Mouse (Mus musculus): ENCODE results near the gene Fas. TPM values are rescaled to one million over a fixed set of nuclear protein-coding genes. Genes with fewer than 3 reads are reported as not detected.

Gene Fas
- polyA plus RNA-seq, 1 experiment from 2014 or later = 2.5 TPM

DNA sequence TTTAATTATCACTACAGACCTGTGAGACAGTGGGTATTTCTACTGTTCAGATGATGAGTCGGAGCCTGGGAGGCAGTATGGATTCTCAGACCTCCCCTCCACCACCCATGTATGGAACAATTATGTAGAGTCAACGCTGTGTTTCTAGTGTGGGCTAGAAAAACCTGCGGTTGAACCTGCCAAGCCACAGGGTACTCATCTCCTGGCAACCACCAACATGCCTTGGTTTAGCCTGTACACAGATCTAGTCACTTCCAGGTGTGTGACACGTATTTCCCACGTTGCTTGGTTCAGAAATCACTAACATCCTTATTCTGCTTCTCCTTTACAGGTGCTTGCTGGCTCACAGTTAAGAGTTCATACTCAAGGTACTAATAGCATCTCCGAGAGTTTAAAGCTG, 16.3 kb downstream of the Fas start:
- H3K4me2 ChIP-seq = no peak overlapping the region
- H3K4me1 ChIP-seq = no peaks in the 10 kb centered on the region
- no peaks in the 10 kb centered on the region for H3K27me3 ChIP-seq
- H3K9ac ChIP-seq = no peak overlapping the region
- WGBS = 86% methylated on average over 6 of the region's 6 CpGs
- H3K36me3 ChIP-seq = no peaks in the 10 kb centered on the region
- H3K9me3 ChIP-seq (replicated peaks) = no peaks in the 10 kb centered on the region
- no peak overlapping the region for H3K4me3 ChIP-seq (replicated peaks)
- no peak overlapping the region for H3K27ac ChIP-seq
- no peak for ATAC-seq (replicated peaks; ENCODE audit: low FRiP score)

DNA sequence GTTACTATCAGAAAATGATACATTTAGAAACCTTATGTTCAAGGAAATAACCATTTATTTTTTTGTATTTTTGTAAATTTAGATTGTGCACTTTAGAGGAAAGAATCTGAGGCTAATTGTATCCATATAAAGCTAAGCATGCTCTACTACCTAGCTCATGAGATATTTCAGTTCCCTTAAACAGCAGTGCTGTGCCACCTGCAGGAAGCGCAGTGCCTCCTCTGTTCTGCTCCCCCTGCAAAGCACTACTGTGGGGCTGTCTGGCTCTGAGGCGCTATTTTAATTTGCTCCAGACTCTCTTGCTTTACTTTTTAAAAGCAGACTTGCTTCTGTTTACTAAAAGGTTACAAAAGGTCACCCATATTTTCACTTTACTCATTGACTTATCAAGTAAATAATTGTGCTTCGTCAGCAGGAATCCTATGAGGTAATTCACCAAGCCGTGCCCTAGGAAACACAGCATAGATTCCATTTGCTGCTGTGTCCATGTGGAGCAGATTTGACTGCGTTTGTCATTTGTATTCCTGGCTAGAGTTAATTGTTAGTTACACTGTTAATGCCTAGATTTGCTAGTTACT, 21.8 kb downstream of the Fas start:
- Histone ChIP-seq H3K4me3 (replicated peaks) (no peak overlapping the region), H3K27ac (no peak overlapping the region), H3K9ac (no peak overlapping the region), H3K27me3 (no peaks in the 10 kb centered on the region), H3K4me2 (no peak overlapping the region), H3K4me1 (no peaks in the 10 kb centered on the region), H3K36me3 (no peaks in the 10 kb centered on the region), H3K9me3 (replicated peaks) (no peaks in the 10 kb centered on the region)
- no peak for ATAC-seq (replicated peaks; ENCODE audit: low FRiP score)
- 71% methylated on average over 5 of the region's 5 CpGs for WGBS

DNA sequence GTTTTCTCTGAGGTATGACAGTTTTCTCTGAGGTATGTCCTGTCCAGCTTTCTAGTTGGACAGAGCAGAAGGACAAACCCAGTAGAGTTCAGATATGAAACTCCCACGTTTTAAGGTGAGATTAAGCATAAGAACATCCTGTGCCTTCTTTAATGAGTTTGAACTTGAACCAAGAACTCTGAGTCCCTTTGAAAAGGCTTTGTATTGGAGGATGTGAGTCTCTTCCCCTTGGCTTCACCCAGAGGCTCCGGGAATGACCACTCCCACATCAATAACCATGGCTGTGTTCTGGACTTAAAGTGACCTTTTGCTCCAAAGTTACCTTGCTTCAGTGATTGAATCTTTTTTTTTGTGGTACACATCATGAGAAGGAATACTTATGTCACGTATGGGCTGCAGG, 37.6 kb downstream of the Fas start:
- WGBS = 67% methylated on average over 3 of the region's 3 CpGs
- no peak for ATAC-seq (replicated peaks; ENCODE audit: low FRiP score)
- H3K27me3 ChIP-seq = no peaks in the 10 kb centered on the region

DNA sequence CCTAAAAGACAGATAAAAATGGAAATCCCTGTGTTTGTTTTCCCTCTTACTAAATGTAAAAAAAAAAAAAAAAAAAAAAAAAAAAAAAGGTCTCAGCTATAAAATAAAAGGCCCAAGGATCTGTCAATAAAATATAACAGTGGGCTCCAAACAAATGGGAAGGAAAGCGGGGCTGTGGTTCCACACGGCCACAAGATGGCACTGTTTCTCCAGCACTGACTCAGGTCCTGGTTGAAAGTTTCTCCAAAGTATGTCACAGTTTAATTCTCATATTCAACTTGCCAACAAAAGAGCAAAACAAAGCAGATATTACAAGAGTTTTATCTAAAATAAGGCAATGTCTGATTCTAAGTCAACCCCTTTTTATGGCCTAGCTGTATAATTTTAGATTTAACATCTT, 43.8 kb downstream of the Fas start:
- 0% methylated on average over 2 of the region's 2 CpGs for WGBS
- H3K4me2 ChIP-seq = no peak overlapping the region
- H3K27ac ChIP-seq = no peak overlapping the region
- H3K27me3 ChIP-seq = no peaks in the 10 kb centered on the region
- ATAC-seq (replicated peaks; ENCODE audit: low FRiP score) = no peak
- H3K4me1 ChIP-seq = no peaks in the 10 kb centered on the region
- H3K4me3 ChIP-seq (replicated peaks) = no peak overlapping the region
- H3K36me3 ChIP-seq = no peaks in the 10 kb centered on the region
- no peak overlapping the region for H3K9ac ChIP-seq
- no peaks in the 10 kb centered on the region for H3K9me3 ChIP-seq (replicated peaks)

More for the DNA sequence above, 37.6 kb downstream of the Fas start:
- H3K27ac ChIP-seq = no peak overlapping the region
- no peaks in the 10 kb centered on the region for H3K36me3 ChIP-seq
- H3K4me2 ChIP-seq = no peak overlapping the region
- no peaks in the 10 kb centered on the region for H3K4me1 ChIP-seq
- H3K4me3 ChIP-seq (replicated peaks) = no peak overlapping the region
- H3K9ac ChIP-seq = no peak overlapping the region
- H3K9me3 ChIP-seq (replicated peaks) = no peaks in the 10 kb centered on the region

DNA sequence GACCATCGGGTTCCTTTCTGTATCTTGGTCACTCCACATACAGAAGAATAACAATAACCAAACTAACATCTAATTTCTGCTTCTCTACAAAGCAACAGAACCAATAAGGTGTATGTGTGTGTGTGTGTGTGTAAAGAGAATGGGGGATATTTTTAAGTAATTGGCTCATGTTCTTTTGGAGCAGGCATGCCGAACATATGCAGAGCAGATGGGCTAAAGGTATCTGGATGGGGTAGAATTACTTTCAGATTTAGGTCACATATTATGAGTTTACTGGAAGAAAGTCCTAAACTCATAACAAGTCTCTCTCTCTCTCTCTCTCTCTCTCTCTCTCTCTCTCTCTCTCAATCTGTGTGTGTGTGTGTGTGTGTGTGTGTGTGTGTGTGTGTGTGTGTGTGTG, 54.2 kb downstream of the Fas start:
- 87% methylated on average over 2 of the region's 2 CpGs for WGBS
- H3K27me3 ChIP-seq = no peaks in the 10 kb centered on the region
- H3K4me2 ChIP-seq = no peak overlapping the region
- H3K27ac ChIP-seq = no peak overlapping the region
- no peak for ATAC-seq (replicated peaks; ENCODE audit: low FRiP score)
- no peak overlapping the region for H3K4me3 ChIP-seq (replicated peaks)
- no peaks in the 10 kb centered on the region for H3K9me3 ChIP-seq (replicated peaks)
- 0 out of 2 replicates have a peak, but pooled peaks cover 6% of the 10 kb centered on the region for H3K4me1 ChIP-seq
- H3K36me3 ChIP-seq = no peaks in the 10 kb centered on the region
- H3K9ac ChIP-seq = no peak overlapping the region

DNA sequence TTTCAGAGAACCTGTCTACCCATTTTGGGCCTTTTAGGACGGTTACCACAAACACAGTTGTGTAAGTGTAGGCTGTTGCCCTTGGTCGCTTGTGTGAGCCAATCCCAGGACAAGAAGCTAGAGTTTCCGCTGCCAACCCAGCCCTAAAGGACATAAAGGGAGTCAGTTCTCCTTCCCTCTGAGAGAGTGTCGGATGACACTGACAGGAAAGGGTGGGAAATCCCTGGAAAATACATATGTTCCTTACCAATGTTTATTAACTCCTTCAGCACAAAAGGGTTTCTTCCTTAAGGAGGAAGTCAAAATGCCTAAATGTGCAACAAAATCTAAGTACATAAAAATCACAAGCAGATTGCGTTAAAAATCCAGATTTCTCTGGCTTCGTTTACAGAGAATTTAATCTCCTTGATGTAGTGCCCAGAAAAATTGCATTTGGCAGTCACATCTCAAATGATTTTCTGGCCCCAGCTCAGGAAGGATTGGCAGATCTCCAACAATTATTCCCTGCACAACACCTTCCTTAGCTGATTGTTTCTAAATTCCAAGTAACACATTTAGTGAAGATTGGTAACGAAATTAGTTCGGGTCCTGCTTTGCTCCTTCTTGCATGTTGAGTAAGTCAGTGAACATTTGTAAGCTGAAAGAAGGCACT, 55.3 kb downstream of the Fas start:
- no peaks in the 10 kb centered on the region for H3K27me3 ChIP-seq
- H3K36me3 ChIP-seq = no peaks in the 10 kb centered on the region
- H3K4me3 ChIP-seq (replicated peaks) = no peak overlapping the region
- 0 out of 2 replicates have a peak, but pooled peaks cover 6% of the 10 kb centered on the region for H3K4me1 ChIP-seq
- 33% methylated on average over 8 of the region's 8 CpGs for WGBS
- no peak overlapping the region for H3K9ac ChIP-seq
- no peak for ATAC-seq (replicated peaks; ENCODE audit: low FRiP score)
- H3K27ac ChIP-seq = no peak overlapping the region
- no peak overlapping the region for H3K4me2 ChIP-seq
- H3K9me3 ChIP-seq (replicated peaks) = no peaks in the 10 kb centered on the region

DNA sequence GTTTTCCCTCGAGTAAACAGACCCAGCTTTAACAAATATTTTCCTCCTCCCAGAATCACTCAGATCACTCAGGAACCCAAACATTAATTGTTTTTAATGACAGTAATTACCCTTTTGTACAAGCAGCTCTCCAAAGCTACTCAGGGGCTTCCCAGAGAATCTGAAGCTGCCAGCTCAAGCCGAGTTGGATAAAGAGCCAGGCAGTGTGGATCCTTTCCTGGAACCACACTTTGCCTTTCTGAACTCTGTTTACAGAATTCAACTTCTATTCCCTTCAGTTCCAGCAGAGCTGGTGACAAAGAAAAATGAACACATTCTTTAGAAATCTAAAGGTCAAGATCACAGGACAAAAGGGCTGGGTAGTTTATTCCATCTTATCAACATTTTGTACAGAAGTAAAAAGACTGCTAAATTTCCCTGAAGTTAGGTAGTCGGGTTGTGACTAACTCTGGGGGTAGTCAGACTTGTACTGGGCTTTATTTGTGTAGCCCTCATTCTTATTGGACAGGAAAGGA, 62.9 kb downstream of the Fas start:
- Histone ChIP-seq H3K9ac (no peak overlapping the region), H3K4me3 (replicated peaks) (no peak overlapping the region), H3K27ac (0 out of 2 replicates have a peak overlapping the region, but pooled peaks have one; percentile 33), H3K9me3 (replicated peaks) (no peaks in the 10 kb centered on the region), H3K4me1 (peaks cover 3% of the 10 kb centered on the region; the same call in 1 of the 2 replicates), H3K36me3 (no peaks in the 10 kb centered on the region), H3K4me2 (no peak overlapping the region), H3K27me3 (no peaks in the 10 kb centered on the region)
- ATAC-seq (replicated peaks; ENCODE audit: low FRiP score) = no peak
- 38% methylated on average over 3 of the region's 3 CpGs for WGBS

DNA sequence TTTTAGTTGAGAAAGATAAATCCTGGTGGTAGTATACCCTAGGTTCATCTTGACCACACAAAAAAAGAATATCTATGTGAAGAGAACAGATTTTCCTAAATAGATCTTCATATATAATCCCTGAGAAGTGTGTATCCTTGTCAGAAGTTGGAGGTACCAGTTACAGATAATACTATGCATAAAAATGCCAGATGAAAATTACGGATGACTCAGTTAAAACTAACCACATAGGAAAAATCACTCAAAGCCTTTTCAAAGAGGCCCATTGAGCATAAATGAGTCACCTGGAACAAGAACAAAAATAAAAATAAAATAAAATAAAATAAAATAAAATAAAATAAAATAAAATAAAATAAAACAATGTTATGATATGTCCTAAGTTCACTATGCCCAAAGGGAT, 72.2 kb downstream of the Fas start:
- no peaks in the 10 kb centered on the region for H3K27me3 ChIP-seq
- H3K36me3 ChIP-seq = no peaks in the 10 kb centered on the region
- no peak overlapping the region for H3K9ac ChIP-seq
- WGBS = 90% methylated on average over 1 of the region's 1 CpGs
- no peaks in the 10 kb centered on the region for H3K4me1 ChIP-seq
- no peak for ATAC-seq (replicated peaks; ENCODE audit: low FRiP score)
- peaks cover 4% of the 10 kb centered on the region; the same call in 1 of the 2 replicates for H3K9me3 ChIP-seq (replicated peaks)
- H3K4me3 ChIP-seq (replicated peaks) = no peak overlapping the region
- no peak overlapping the region for H3K4me2 ChIP-seq
- H3K27ac ChIP-seq = no peak overlapping the region

DNA sequence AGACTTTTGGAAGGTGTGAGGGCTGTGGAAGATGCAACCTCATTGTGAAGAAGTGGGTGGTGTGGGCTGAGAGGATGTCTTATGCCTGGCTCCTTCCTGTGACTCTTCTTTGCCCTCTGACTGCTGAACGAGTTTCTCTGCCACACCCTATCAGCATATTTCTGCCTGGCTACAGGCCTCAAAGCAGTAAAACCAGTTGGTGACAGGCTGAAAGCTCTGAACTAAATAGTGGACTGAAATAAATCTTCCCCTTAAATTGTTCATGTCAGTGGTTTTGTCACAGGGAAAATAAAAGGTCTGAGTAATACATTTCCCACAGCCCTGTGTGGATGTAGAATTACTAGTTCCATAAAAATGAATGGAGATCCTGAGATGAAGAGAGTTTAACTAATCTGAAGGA, 79.1 kb downstream of the Fas start:
- 0 out of 2 replicates have a peak, but pooled peaks have one; percentile 40 for ATAC-seq (replicated peaks; ENCODE audit: low FRiP score)
- Histone ChIP-seq H3K4me2 (no peak overlapping the region), H3K9ac (no peak overlapping the region), H3K4me3 (replicated peaks) (no peak overlapping the region), H3K27me3 (no peaks in the 10 kb centered on the region), H3K27ac (no peak overlapping the region), H3K36me3 (no peaks in the 10 kb centered on the region), H3K9me3 (replicated peaks) (no peaks in the 10 kb centered on the region), H3K4me1 (peaks cover 4% of the 10 kb centered on the region; the same call in 1 of the 2 replicates)
- WGBS = 0% methylated on average over 1 of the region's 1 CpGs

DNA sequence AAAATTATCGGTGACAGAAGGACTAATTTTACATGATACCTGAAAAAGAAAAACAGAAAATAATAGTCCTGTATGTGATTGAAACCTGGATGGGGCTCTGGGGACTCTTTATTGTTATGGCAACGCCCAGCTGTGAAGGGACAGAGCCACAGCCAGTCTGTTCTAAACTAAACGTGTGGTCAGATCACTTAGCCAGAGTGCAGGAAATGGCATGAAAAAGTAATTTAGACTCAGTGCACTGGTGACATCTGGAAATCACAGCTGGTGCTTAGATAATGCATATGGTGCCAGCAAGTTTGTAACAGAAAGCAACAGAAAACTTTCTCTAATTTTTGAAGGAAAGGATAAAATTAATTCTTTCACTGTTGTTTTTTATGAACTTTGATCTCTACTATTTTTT, 79.9 kb downstream of the Fas start:
- ATAC-seq (replicated peaks; ENCODE audit: low FRiP score) = no peak
- 32% methylated on average over 3 of the region's 3 CpGs for WGBS
- no peaks in the 10 kb centered on the region for H3K27me3 ChIP-seq
- H3K4me3 ChIP-seq (replicated peaks) = no peak overlapping the region
- no peaks in the 10 kb centered on the region for H3K9me3 ChIP-seq (replicated peaks)
- H3K27ac ChIP-seq = no peak overlapping the region
- H3K9ac ChIP-seq = no peak overlapping the region
- H3K36me3 ChIP-seq = no peaks in the 10 kb centered on the region
- no peak overlapping the region for H3K4me2 ChIP-seq
- H3K4me1 ChIP-seq = peaks cover 4% of the 10 kb centered on the region; the same call in 1 of the 2 replicates
